Mouse (Mus musculus): ENCODE measurements at regions not wholly inside any gene's neighbourhood (a gene's known extent, or its start where the extent isn't known, plus 50 kb on each side); places are given as distances from the start of the nearest gene placed in this dataset.

- intact Hi-C loops (cut with DNase I), result no loop called here
- H3K27ac ChIP-seq, result no peak overlapping the region
- TF ChIP-seq CTCF (IDR thresholded peaks at IDR 0.05), result no peak
- no peak overlapping the region for H3K4me3 ChIP-seq
- DNase-seq (ENCODE audit: extremely low spot score in 1 of 2, low spot score in 2 of 2), result no peak
These were observed 118.5 kb upstream of the Mast4 start for GRCm38 (mm10) chr13:103452837-103453236.

- DNase-seq (ENCODE audit: extremely low spot score in 1 of 2, low spot score in 2 of 2), result no peak
- Histone ChIP-seq H3K4me3 (no peak overlapping the region), H3K27ac (no peak overlapping the region)
- no peak for TF ChIP-seq CTCF (IDR thresholded peaks at IDR 0.05)
- intact Hi-C loops (cut with DNase I), result no loop called here
These were observed 96.3 kb upstream of the Mast4 start for GRCm38 (mm10) chr13:103430589-103430988.

GRCm38 (mm10) chr13:103424011-103424410 is 89.7 kb upstream of the Mast4 start:
- intact Hi-C loops (cut with DNase I), result no loop called here
- H3K4me3 ChIP-seq, result no peak overlapping the region
- TF ChIP-seq CTCF (IDR thresholded peaks at IDR 0.05), result no peak
- no peak for DNase-seq (ENCODE audit: extremely low spot score in 1 of 2, low spot score in 2 of 2)
- no peak overlapping the region for H3K27ac ChIP-seq

GRCm38 (mm10) chr13:103423417-103423816 is 89.1 kb upstream of the Mast4 start:
- no peak for TF ChIP-seq CTCF (IDR thresholded peaks at IDR 0.05)
- no peak for DNase-seq (ENCODE audit: extremely low spot score in 1 of 2, low spot score in 2 of 2)
- Histone ChIP-seq H3K27ac (no peak overlapping the region), H3K4me3 (no peak overlapping the region)
- intact Hi-C loops (cut with DNase I), result no loop called here

GRCm38 (mm10) chr13:103422997-103423396 is 88.7 kb upstream of the Mast4 start:
- Histone ChIP-seq H3K4me3 (no peak overlapping the region), H3K27ac (no peak overlapping the region)
- TF ChIP-seq CTCF (IDR thresholded peaks at IDR 0.05), result no peak
- intact Hi-C loops (cut with DNase I), result no loop called here
- DNase-seq (ENCODE audit: extremely low spot score in 1 of 2, low spot score in 2 of 2), result no peak

- no peak for TF ChIP-seq CTCF (IDR thresholded peaks at IDR 0.05)
- intact Hi-C loops (cut with DNase I), result no loop called here
- no peak overlapping the region for H3K4me3 ChIP-seq
- H3K27ac ChIP-seq, result no peak overlapping the region
- DNase-seq (ENCODE audit: extremely low spot score in 1 of 2, low spot score in 2 of 2), result no peak
These were observed 84.8 kb upstream of the Mast4 start for GRCm38 (mm10) chr13:103419146-103419545.

GRCm38 (mm10) chr13:103417256-103417655 is 83.0 kb upstream of the Mast4 start:
- Histone ChIP-seq H3K27ac (no peak overlapping the region), H3K4me3 (no peak overlapping the region)
- no peak for DNase-seq (ENCODE audit: extremely low spot score in 1 of 2, low spot score in 2 of 2)
- no peak for TF ChIP-seq CTCF (IDR thresholded peaks at IDR 0.05)
- intact Hi-C loops (cut with DNase I), result no loop called here

- Histone ChIP-seq H3K4me3 (no peak overlapping the region), H3K27ac (no peak overlapping the region)
- no peak for TF ChIP-seq CTCF (IDR thresholded peaks at IDR 0.05)
- no peak for DNase-seq (ENCODE audit: extremely low spot score in 1 of 2, low spot score in 2 of 2)
- intact Hi-C loops (cut with DNase I), result no loop called here
These were observed 81.0 kb upstream of the Mast4 start for GRCm38 (mm10) chr13:103415335-103415734.

GRCm38 (mm10) chr13:103412566-103412965 is 78.3 kb upstream of the Mast4 start:
- H3K27ac ChIP-seq, result no peak overlapping the region
- no peak for DNase-seq (ENCODE audit: extremely low spot score in 1 of 2, low spot score in 2 of 2)
- intact Hi-C loops (cut with DNase I), result no loop called here
- H3K4me3 ChIP-seq, result no peak overlapping the region
- TF ChIP-seq CTCF (IDR thresholded peaks at IDR 0.05), result no peak

GRCm38 (mm10) chr13:103409286-103409685 is 75.0 kb upstream of the Mast4 start:
- DNase-seq (ENCODE audit: extremely low spot score in 1 of 2, low spot score in 2 of 2), result no peak
- intact Hi-C loops (cut with DNase I), result no loop called here

GRCm38 (mm10) chr13:103396526-103397020 is 62.3 kb upstream of the Mast4 start:
- no peak overlapping the region for H3K4me3 ChIP-seq
- intact Hi-C loops (cut with DNase I), result no loop called here
- no peak for TF ChIP-seq CTCF (IDR thresholded peaks at IDR 0.05)
- H3K27ac ChIP-seq, result no peak overlapping the region
- DNase-seq (ENCODE audit: extremely low spot score in 1 of 2, low spot score in 2 of 2), result no peak

More at GRCm38 (mm10) chr13:103409286-103409685, 75.0 kb upstream of the Mast4 start:
- Histone ChIP-seq H3K27ac (no peak overlapping the region), H3K4me3 (no peak overlapping the region)
- no peak for TF ChIP-seq CTCF (IDR thresholded peaks at IDR 0.05)

GRCm38 (mm10) chr13:103396099-103396498 is 61.8 kb upstream of the Mast4 start:
- Histone ChIP-seq H3K27ac (no peak overlapping the region), H3K4me3 (no peak overlapping the region)
- TF ChIP-seq CTCF (IDR thresholded peaks at IDR 0.05), result no peak
- no peak for DNase-seq (ENCODE audit: extremely low spot score in 1 of 2, low spot score in 2 of 2)
- intact Hi-C loops (cut with DNase I), result no loop called here

GRCm38 (mm10) chr13:103392581-103392980 is 58.3 kb upstream of the Mast4 start:
- intact Hi-C loops (cut with DNase I), result no loop called here
- no peak overlapping the region for H3K27ac ChIP-seq
- no peak overlapping the region for H3K4me3 ChIP-seq
- DNase-seq (ENCODE audit: extremely low spot score in 1 of 2, low spot score in 2 of 2), result no peak
- TF ChIP-seq CTCF (IDR thresholded peaks at IDR 0.05), result no peak

Measured in left cerebral cortex, adult 2 months (tissue).